Mouse (Mus musculus) urinary bladder, postnatal 36 days (tissue): ENCODE measurements around the gene Brca1.
"Not testable (repeated sequence)": the region's sequence is repeated elsewhere in the genome, so short reads cannot be mapped to it uniquely, and the experiment has no call there.

Experiments used
- DNase-seq, 2 experiments: peaks; one replicate each; pipeline ENCODE4 v3.0.0; 2022; ENCODE audit warnings: low spot score in 2 of 2, mixed read lengths in 1 of 2

Gene Brca1

DNA sequence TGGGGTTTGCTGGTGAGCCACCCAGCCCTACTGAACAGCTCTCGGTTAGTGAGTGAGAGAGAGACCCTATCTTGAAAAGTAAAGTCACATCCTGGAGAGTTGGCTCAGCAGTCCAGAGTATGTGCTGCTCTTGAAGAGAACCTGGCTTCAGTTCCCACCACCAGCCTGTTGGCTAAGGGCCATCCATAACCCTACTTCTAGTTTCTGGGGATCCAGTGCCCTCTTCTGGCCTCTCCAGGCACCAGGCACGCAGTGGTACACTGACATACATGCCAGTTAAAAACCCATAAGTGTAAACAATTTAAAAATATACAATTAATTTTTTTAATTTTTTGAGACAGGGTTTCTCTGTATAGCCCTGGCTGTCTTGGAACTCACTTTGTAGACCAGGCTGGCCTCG lies 101.4 kb downstream of the Brca1 start:
- DNase-seq, result no peak

DNA sequence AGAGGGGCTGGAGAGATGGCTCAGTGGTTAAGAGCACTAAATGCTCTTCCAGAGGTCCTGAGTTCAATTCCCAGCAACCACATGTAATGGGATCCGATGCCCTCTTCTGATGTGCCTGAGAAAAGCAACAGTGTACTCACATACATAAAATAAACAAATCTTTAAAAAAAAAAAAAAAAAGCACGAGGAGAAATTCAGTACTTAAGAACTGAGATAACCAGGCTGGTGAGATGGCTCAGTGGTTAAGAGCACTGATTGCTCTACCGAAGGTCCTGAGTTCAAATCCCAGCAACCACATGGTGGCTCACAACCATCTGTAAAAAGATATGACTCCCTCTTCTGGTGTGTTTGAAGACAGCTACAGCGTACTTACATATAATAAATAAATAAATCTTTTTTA lies 102.2 kb downstream of the Brca1 start:
- not testable (repeated sequence) for DNase-seq

DNA sequence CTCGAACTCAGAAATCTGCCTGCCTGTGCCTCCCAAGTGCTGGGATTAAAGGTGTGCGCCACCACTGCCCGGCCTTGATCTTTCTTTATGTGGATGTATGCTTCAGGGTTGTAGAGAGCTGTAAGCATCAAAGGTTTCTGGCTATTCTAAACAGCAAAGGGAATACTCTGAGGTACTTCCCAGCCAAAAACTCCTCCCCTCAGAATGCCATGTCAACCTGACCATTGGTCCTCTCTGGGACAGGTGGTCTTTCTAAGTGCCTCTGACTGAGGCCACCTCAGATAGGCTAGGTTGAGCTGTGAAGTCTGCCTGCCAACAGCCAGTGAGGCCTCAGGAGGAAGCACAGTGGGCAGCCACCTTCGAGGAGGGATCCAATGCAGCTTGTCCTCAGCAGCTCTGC lies 102.9 kb downstream of the Brca1 start:
- DNase-seq, result no peak

DNA sequence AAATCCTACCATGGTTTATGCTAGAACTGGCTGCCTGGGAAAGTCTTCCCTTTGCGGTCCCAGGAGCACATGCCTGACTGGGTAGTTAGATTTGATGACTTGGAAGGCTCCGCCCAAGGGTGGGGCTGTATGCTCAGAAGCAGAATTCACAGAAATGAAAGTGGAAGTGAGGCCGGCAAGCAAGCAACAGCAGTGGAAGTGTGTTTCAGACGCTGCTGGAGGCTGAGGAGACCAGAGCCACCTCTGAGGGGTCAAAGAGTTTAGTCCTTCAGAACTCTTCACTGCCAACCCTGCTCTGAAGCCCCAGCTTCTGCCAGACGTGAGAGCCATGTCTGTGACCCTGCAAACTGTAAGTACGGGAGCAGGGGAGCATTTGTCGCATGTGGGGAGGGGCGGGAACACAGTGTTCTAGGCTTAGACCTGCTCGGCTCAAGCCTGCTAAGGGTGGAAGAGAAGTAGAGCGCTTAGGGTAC lies 103.4 kb downstream of the Brca1 start, which contains the start of gene Ifi35:
Gene Ifi35, plus strand, starts transcription at position 134 of the 473 bp plus-strand sequence.
- peak; percentile 69 to 85 for DNase-seq

DNA sequence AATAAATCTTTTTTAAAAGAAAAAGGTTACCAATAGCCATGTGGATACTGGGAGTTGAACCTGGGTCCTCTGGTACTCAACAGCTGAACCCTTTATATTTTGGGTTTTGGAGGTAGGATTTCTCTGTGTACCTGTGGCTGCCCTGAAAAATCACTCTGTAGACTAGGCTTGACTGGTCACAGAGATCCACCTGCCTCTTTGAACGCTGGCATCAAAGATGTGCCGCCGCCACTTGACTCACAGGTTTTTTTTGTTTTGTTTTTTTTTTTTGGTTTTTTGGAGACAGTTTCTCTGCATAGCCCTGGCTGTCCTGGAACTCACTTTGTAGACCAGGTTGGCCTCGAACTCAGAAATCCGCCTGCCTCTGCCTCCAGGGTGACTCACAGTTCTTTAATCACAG lies 104.0 kb downstream of the Brca1 start:
- DNase-seq, result no peak

DNA sequence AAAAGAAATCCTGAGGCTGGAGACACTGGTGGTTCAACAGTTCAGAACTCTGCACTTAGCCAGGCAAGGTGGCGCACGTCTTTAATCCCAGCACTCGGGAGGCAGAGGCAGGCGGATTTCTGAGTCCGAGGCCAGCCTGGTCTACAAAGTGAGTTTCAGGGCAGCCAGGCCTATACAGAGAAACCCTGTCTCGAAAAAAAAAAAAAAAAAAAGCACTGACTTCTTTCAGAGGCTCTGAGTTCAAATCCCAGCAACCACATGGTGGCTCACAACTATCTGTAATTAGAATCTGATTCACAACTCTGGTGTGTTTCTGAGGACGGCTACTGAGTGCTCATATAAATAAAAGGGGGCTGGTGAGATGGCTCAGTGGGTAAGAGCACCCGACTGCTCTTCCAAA lies 104.9 kb downstream of the Brca1 start:
- not testable (repeated sequence) for DNase-seq

DNA sequence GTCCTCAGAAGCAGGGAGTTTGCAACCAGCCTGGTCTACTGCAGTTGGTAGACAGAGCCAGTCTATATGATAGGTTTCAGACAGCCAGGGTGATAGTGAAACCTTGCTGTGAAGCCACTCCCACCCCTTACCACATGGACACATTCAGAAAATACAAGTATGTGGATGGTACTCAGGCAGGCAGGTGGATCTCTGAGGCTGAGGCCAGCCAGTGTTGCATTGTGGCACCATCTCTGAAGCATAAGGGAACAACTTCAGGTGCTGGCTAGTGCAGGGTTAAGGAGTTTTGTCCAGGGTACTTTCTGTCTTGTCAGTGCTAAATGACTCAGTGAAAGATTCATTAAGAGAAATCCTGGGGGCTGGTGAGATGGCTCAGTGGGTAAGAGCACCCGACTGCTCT lies 105.4 kb downstream of the Brca1 start:
- no peak for DNase-seq

DNA sequence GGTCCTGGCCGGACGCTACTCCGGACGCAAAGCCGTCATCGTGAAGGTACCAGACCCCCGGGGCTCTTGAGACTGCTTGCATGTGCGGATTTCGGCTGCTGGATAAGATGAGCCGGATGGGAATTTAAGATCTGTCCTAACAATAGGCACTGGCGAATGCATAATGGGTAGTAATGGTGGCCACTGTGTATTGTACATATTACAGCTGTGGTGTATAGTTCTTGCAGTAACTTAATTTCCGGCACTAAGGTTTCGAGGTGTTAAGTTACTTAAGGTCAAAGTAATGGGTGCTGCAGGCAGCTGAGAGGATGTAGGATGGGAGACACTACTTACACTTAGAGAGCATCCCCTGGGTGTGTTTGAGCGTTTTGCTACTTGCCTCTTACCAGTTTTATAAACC lies 109.0 kb downstream of the Brca1 start:
- DNase-seq, result no peak

DNA sequence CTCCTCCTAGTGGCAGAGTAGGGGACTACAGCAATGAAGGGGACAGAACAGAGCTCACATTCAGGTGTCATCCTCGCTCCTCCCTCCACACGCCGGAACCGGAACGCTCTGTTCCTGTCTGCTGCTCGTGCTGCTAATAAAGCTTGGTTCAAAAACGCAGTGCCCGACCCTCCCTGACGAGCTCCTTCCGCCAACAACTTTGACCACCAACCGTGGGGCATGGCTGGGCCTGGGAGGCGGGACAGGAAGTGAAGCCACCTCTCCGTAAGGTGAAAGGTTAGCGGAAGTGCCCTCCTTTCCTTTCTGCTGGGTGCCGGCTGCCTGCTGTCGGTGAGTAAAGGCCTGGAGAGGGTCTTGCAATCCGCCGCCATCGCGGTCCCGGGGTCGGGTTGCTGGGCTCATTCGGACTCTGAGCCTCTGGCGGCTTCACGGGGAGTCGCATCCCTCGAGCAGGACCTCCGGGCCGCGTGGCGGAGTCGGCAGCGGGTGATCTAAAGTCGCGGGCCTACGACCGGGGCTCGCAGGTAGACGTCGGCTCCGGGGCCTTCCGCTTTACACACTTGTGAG lies 109.5 kb downstream of the Brca1 start, which contains the start of gene Rpl27:
Gene Rpl27, plus strand, starts transcription at position 172 of the 567 bp plus-strand sequence.
- peak; percentile 92 to 97 for DNase-seq

DNA sequence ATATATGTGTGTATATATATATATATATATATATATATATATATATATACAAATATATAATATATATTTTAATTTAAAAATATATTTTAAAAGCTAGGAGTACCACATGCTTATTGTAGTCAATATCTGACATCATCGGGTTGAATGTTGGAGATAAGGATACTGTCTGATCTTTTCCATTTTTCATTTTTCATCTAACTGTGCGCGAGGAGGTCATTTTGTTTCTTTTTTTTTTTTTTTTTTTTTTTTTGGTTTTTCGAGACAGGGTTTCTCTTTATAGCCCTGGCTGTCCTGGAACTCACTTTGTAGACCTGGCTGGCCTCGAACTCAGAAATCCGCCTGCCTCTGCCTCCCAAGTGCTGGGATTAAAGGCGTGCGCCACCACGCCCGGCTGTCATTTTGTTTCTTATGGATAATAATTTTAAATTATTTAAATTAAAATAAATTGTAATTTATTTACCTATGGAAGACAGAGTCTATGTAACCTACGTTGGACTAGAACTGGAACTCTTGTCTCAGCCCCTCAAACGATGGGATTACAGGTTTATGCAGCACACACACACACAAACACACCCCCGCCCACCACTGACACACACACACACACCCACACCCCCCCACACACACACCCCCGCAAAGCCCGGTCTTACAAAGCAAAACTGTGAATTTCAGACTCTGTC lies 110.2 kb downstream of the Brca1 start:
- not testable (repeated sequence) for DNase-seq
